Mouse (Mus musculus) heart, embryonic 10.5 days (tissue): ENCODE data around the gene Anxa4. TPM values are rescaled to one million over a fixed set of nuclear protein-coding genes. Genes with fewer than 3 reads are reported as not detected.

Source experiments
- DNase-seq: peaks from one replicate; pipeline ENCODE4 v3.0.0-alpha.2; 2017; ENCODE audit warnings: low spot score
- H3K27ac ChIP-seq: fragments of 300-500 bp; sonication (generic); 2 replicates; pipeline ENCODE4 v1.5.1; 2016; ENCODE audit warnings: mild to moderate bottlenecking
- H3K27me3 ChIP-seq: fragments of 300-500 bp; sonication (generic); 2 replicates; pipeline ENCODE4 v1.6.1; 2016; ENCODE audit warnings: mild to moderate bottlenecking; ENCODE audit not compliant: poor library complexity, insufficient read depth, severe bottlenecking
- H3K36me3 ChIP-seq: fragments of 300-500 bp; sonication (generic); 2 replicates; pipeline ENCODE4 v1.6.1; 2016; ENCODE audit warnings: mild to moderate bottlenecking, moderate library complexity
- H3K4me1 ChIP-seq: fragments of 300-500 bp; sonication (generic); 2 replicates; pipeline ENCODE4 v1.6.1; 2016; ENCODE audit warnings: mild to moderate bottlenecking
- H3K4me3 ChIP-seq: fragments of 300-500 bp; sonication (generic); 2 replicates; pipeline ENCODE4 v1.5.1; 2016; ENCODE audit warnings: mild to moderate bottlenecking, moderate library complexity
- H3K9me3 ChIP-seq: fragments of 300-500 bp; sonication (generic); 2 replicates; pipeline ENCODE4 v1.6.1; 2016; ENCODE audit warnings: mild to moderate bottlenecking, moderate library complexity
- WGBS: fragments of 180-500 bp; shearing (Covaris S2); methylation state at CpG from one replicate; pipeline ENCODE4 v1.1.7; 2016; 5-methylcytosine and 5-hydroxymethylcytosine counted together
- polyA plus RNA-seq: library from polyadenylated mRNA; unstranded; fragments of >200 nt; fragmentation: Nextera tagmentation; extraction: Ambion mirVana; gene quantifications from 2 replicates; pipeline ENCODE4 v1.2.1, GENCODE M21; 2016

Gene Anxa4
- polyA plus RNA-seq, 1 experiment from 2014 or later, result 16.7 TPM

DNA sequence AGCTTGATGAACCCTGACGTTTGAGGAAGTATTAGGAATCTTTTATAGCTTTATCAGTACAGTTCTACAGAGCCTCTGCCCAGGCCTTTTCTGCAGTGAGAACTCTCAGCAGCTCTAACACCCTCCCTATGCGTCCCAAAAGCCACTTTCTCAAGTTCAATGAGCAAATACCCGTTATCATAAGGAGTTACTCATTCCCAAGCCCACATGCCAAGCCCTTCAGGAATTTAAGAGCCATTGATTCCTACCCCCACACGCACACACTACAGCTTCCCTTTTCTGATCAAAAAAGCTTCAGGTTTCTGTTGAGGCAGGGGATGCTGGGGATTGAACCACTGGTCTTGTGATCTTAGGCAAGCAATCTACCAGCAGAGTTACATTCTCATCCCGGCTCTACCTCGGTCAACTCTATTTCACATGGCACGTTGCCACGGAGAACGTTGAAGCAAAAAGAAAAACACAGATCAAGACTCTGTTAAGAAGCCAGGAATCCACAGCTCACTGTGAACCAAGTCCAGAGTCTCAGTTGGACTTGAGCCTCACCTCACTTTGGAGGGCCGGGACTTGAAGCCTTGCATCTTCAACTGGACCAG lies 2.9 kb downstream of the Anxa4 start:
- Histone ChIP-seq H3K27me3 (peaks cover 49% of the 10 kb centered on the region), H3K36me3 (no peaks in the 10 kb centered on the region), H3K27ac (no peak overlapping the region), H3K4me3 (no peak overlapping the region), H3K9me3 (no peaks in the 10 kb centered on the region), H3K4me1 (0 out of 2 replicates have a peak, but pooled peaks cover 14% of the 10 kb centered on the region)
- WGBS, result 75% methylated on average over 10 of the region's 10 CpGs
- DNase-seq, result no peak

DNA sequence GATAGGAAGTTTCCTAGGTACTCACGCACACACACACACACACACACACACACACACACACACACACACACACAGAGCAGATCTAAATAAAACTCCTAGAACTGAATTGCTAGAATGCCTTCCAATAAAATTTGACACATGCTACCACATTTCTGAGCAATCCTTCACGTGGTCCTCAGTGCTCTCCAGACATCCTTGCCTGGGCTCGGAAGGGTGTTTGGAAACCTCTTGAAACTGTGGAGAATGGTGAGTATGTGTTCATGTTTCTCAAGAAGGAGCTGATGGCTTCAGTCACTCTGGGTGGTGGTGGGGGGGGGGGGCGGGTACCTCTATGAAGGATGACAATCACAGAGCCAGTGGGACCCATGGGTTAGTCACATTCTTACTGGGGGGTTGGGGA lies 5.1 kb downstream of the Anxa4 start:
- peaks cover 28% of the 10 kb centered on the region for H3K27me3 ChIP-seq
- H3K9me3 ChIP-seq, result no peaks in the 10 kb centered on the region
- WGBS, result 81% methylated on average over 4 of the region's 4 CpGs
- H3K36me3 ChIP-seq, result no peaks in the 10 kb centered on the region
- H3K27ac ChIP-seq, result no peak overlapping the region
- no peak overlapping the region for H3K4me3 ChIP-seq
- DNase-seq, result no peak
- H3K4me1 ChIP-seq, result 0 out of 2 replicates have a peak, but pooled peaks cover 8% of the 10 kb centered on the region

DNA sequence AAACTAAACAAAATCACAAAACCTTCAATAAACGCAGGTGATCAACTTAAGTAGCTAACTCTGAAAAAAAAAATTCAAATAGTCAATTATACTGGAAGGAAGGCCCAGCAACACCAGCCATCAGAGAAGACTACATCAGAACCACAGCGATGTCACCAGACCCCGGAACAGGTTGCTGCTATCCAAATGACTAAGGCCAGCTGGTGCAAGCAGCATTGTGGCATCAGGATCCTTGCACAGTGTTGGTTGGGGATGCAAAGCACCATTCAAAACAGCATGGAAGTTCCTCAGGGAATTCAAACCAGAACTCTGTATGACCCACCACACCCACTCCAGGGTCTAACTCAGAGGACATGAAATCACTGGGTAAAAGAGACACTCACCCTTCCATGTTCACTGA lies 6.8 kb downstream of the Anxa4 start:
- H3K4me1 ChIP-seq, result no peaks in the 10 kb centered on the region
- no peak for DNase-seq
- 91% methylated on average over 3 of the region's 3 CpGs for WGBS

DNA sequence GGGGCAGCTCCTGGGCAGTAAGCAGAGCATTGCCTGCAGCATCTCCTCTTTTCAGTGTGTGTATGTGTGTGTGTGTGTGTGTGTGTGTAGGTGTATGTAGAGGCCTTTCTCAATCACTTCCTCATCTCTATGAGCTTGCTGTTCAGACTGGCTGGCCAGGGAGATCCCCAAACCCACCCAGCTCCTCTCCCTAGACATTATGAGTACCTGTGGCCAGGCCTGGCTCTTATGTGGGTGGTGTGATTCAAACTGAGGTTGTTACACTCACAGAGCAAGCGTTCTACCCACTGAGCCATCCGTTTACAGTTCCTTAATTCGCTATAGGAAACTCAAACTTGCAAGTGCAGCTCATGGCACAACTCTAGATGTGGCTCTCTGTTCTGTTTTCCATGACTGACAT lies 8.6 kb downstream of the Anxa4 start:
- 81% methylated on average over 3 of the region's 3 CpGs for WGBS

More for the DNA sequence above, 6.8 kb downstream of the Anxa4 start:
- peaks cover 13% of the 10 kb centered on the region for H3K27me3 ChIP-seq
- H3K9me3 ChIP-seq, result no peaks in the 10 kb centered on the region
- no peaks in the 10 kb centered on the region for H3K36me3 ChIP-seq
- H3K27ac ChIP-seq, result no peak overlapping the region
- H3K4me3 ChIP-seq, result no peak overlapping the region

DNA sequence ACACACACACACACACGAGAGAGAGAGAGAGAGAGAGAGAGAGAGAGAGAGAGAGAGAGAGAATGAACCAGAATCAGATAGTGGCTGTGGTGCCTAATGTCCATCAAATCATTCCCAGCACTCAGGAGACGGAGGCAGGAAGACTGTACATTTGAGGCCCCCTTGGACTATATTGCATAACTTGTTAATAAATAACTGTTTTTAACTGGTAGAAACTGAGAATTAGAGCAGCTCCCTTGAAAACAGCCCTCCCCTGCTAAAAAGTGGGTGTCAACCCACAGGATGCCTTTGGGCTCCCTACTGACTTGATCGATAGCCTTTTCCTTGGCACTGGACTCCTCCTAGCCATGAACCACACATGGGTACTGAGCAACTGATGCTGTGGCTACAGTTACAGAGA lies 11.0 kb downstream of the Anxa4 start:
- no peak for DNase-seq
- H3K36me3 ChIP-seq, result no peaks in the 10 kb centered on the region
- H3K27me3 ChIP-seq, result no peaks in the 10 kb centered on the region
- no peak overlapping the region for H3K4me3 ChIP-seq
- H3K9me3 ChIP-seq, result no peaks in the 10 kb centered on the region
- no peaks in the 10 kb centered on the region for H3K4me1 ChIP-seq
- WGBS, result 83% methylated on average over 2 of the region's 3 CpGs
- no peak overlapping the region for H3K27ac ChIP-seq

More for the DNA sequence above, 8.6 kb downstream of the Anxa4 start:
- Histone ChIP-seq H3K9me3 (no peaks in the 10 kb centered on the region), H3K4me3 (no peak overlapping the region), H3K4me1 (no peaks in the 10 kb centered on the region), H3K36me3 (no peaks in the 10 kb centered on the region), H3K27me3 (0 out of 2 replicates have a peak, but pooled peaks cover 5% of the 10 kb centered on the region), H3K27ac (no peak overlapping the region)
- DNase-seq, result no peak

DNA sequence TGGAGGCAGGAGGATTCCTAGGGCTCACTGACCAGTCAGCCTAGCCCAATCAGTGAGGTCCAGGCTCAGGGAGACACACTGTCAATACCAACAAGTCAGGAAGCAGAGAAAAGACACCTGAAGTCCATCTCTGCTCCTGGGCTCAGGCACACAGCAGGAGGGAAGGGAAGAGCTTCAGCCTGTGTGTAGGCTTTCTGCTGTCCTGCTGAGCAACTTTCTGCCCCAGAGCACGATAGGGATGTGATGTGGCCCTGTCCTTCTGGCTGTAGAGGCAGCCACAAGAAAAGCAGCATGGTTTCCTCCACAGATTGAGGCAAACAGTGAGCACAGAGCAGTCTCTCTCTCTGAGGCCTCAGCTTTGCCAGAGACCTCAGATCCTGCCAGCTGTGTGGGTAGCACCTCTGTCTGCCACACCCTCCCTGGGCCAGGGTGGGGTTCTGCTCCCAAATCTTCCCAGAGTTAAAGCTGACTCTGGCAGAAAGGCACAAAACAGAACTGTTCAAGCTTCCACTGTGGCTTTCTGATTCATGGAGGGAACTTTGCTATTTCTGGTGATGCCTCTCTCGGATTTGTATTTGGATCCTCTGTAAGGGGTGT lies 11.9 kb downstream of the Anxa4 start:
- no peaks in the 10 kb centered on the region for H3K9me3 ChIP-seq
- H3K27me3 ChIP-seq, result no peaks in the 10 kb centered on the region
- H3K4me3 ChIP-seq, result no peak overlapping the region
- 39% methylated on average over 2 of the region's 2 CpGs for WGBS
- no peak overlapping the region for H3K27ac ChIP-seq
- no peak for DNase-seq
- 0 out of 2 replicates have a peak, but pooled peaks cover 6% of the 10 kb centered on the region for H3K4me1 ChIP-seq
- no peaks in the 10 kb centered on the region for H3K36me3 ChIP-seq

DNA sequence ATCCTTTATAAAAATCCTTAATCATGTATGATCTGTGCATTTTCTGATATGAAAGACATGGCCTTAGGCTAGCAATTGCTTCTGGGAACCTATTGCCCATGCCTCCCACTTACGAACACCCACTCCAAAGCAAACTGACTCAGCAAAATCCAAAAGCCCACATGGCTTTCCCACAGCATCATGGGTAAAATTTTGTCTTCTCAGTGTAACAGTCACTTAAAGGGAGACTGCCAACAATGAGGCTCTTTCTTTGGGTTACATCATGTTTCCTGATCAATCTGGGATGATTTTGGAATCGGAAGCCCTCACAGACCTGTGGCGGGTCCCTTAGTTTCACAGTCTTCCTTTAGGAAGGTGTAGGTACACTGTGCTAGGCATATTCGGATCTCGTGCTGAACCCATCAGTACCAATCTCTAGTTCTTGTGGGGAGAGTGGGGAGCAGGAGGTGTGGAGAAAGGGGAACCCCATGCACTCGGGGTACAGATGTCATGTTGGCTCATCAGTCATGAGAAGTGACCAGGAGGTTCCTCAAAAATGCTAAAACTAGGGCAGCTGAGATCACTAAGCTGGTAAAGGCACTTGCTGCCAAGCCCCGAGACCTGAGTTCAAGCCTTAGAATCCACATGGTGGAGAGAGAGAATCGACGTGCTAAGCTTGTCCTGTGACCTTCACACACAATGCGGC lies 14.3 kb downstream of the Anxa4 start:
- no peaks in the 10 kb centered on the region for H3K27me3 ChIP-seq
- WGBS, result 87% methylated on average over 10 of the region's 10 CpGs
- no peak for DNase-seq
- no peaks in the 10 kb centered on the region for H3K36me3 ChIP-seq
- H3K9me3 ChIP-seq, result no peaks in the 10 kb centered on the region
- H3K27ac ChIP-seq, result no peak overlapping the region
- H3K4me3 ChIP-seq, result no peak overlapping the region
- peaks cover 12% of the 10 kb centered on the region for H3K4me1 ChIP-seq

DNA sequence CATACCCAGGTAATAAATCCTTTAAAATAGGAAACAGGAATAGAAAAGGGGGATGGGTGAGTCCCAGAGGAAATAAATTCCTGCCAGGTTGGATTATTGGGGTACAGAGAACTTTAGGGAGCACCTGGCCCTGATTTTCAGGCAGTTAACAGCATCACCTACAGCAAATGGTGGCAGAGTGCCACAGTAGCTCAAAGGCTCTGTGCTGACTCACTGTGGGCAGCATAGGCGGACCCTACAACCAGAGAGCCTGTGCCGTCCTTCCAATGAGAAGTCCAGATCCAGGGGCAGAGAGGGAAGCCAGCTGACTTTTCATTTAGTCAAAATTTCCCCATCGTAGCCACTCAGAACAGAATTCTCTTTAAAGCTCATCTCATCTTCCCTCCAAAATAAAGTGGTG lies 16.2 kb downstream of the Anxa4 start:
- H3K36me3 ChIP-seq, result no peaks in the 10 kb centered on the region
- no peak overlapping the region for H3K27ac ChIP-seq
- H3K4me1 ChIP-seq, result peaks cover 12% of the 10 kb centered on the region
- DNase-seq, result no peak
- WGBS, result 77% methylated on average over 3 of the region's 3 CpGs
- H3K4me3 ChIP-seq, result no peak overlapping the region
- H3K9me3 ChIP-seq, result no peaks in the 10 kb centered on the region
- H3K27me3 ChIP-seq, result no peaks in the 10 kb centered on the region

DNA sequence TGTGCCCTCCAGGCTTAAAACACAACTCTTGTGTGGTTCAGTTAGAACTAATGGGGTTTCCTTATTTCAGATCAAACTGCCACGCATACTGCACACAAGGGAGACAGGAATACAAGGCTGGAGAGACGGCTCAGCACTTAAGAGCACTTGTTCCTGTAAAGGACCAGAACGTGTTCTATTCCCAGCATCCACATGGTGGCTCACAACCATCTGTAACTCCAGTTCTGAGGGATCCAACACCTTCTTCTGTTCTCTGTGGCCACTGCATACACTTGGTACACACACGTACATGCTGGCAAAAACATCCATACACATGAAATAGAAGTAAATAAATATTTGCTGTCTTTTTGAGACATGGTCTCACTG lies 16.7 kb downstream of the Anxa4 start:
- Histone ChIP-seq H3K27me3 (no peaks in the 10 kb centered on the region), H3K4me1 (peaks cover 12% of the 10 kb centered on the region), H3K27ac (no peak overlapping the region), H3K4me3 (no peak overlapping the region), H3K9me3 (no peaks in the 10 kb centered on the region), H3K36me3 (no peaks in the 10 kb centered on the region)
- no peak for DNase-seq
- 45% methylated on average over 4 of the region's 4 CpGs for WGBS

DNA sequence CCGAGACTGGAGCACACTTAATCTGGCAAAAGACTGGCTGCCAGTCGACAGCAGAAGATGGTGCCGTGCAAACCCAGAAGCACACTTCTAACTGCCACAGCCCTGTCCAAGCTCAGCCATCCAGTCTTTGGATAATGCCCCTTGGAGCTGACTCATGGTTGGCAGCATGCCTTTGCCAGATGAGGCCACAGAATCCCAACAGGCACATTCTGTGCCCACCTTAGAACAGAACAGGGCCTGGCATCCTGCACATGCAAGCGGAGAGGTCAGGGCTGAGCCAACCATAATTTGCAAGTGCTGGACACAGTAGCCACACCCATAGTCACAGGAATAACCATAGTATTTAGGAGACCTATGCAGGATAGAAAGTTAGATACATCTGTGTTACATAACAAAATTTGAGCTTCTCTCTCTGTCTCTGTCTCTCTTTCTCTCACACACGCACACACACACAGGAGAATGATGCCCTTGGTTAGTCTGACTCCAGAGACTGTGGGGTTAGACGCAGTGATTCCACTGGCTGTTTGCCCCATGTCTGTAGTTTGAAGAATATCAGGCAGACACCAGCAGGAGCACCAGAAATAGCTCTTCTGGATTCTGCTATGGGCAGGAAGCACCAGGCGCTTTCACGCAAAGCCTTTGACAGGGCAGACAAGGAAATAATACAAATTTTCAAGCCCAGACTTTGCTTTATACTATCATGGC lies 17.2 kb downstream of the Anxa4 start:
- Histone ChIP-seq H3K4me3 (no peak overlapping the region), H3K27ac (no peak overlapping the region), H3K9me3 (no peaks in the 10 kb centered on the region), H3K27me3 (no peaks in the 10 kb centered on the region), H3K36me3 (no peaks in the 10 kb centered on the region), H3K4me1 (peaks cover 12% of the 10 kb centered on the region)
- DNase-seq, result no peak
- WGBS, result 78% methylated on average over 8 of the region's 8 CpGs

DNA sequence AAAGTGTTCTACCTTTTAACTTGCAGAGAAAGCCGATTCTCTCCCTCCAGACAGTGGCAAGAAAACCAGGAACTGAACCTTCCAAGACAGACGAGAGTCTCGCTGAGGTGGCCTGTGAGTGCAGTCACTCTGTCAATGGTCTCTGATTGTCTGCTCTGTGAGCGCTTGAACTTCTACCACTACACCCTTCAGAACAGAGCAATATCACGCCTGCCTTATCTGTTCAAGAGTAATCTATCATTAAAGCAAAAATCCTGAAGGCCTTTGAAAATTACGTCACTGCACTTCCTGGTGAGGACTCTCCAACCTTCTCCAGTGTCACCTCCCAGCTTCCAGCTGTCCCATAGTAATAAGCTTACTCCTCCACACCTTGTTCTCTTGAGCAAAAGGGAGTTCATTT lies 18.4 kb downstream of the Anxa4 start:
- Histone ChIP-seq H3K4me3 (no peak overlapping the region), H3K4me1 (peaks cover 12% of the 10 kb centered on the region), H3K9me3 (no peaks in the 10 kb centered on the region), H3K27me3 (no peaks in the 10 kb centered on the region), H3K27ac (no peak overlapping the region), H3K36me3 (no peaks in the 10 kb centered on the region)
- WGBS, result 65% methylated on average over 6 of the region's 6 CpGs
- DNase-seq, result no peak

DNA sequence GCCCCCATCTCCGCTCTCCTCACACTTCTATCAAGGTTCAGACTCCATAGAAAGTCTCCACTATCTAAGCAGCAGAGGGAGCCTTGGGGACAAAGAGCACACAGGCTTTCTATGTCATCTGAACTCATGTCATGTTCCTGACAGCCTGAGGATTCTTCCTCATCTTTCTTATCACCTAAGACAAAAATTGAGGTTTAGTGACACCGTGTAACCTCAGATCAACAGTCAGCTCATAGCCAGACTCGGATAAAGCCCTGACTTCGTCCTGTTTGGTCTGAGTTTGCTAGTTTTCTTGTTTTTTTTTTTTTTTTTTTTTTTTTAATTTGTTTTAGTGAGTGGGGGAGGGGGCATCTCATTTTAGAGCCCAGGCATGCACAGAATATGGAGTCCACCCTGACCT lies 19.6 kb downstream of the Anxa4 start:
- no peaks in the 10 kb centered on the region for H3K27me3 ChIP-seq
- no peak overlapping the region for H3K4me3 ChIP-seq
- WGBS, result 80% methylated on average over 4 of the region's 4 CpGs
- H3K36me3 ChIP-seq, result no peaks in the 10 kb centered on the region
- H3K27ac ChIP-seq, result no peak overlapping the region
- no peak for DNase-seq
- no peaks in the 10 kb centered on the region for H3K9me3 ChIP-seq
- peaks cover 14% of the 10 kb centered on the region for H3K4me1 ChIP-seq

DNA sequence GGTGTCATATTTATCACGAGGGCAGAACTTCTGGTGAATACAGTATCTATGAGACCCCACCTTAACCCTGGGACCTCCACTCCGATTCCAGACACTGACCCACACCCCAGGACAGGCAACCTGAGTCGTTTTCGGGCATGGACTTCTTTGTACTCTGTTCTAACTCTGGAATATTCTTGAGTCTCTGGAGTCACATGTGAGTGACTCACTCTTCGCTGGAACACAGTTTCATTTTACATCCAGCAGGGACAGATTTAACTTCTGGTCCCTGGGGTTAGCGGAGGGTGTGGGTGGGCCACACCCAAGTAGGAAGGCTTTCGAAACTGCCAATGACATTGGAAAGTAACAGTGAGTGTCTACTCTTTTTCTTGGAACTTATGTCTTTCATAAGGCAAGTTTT lies 20.8 kb downstream of the Anxa4 start:
- peaks cover 14% of the 10 kb centered on the region for H3K4me1 ChIP-seq
- WGBS, result 75% methylated on average over 7 of the region's 7 CpGs
- DNase-seq, result no peak

More for the DNA sequence above, 20.8 kb downstream of the Anxa4 start:
- Histone ChIP-seq H3K4me3 (no peak overlapping the region), H3K36me3 (no peaks in the 10 kb centered on the region), H3K27me3 (no peaks in the 10 kb centered on the region), H3K9me3 (no peaks in the 10 kb centered on the region), H3K27ac (no peak overlapping the region)
